Mouse (Mus musculus) liver, embryonic 14.5 days (tissue): ENCODE data around the gene Clec1b. TPM values are rescaled to one million over a fixed set of nuclear protein-coding genes. Genes with fewer than 3 reads are reported as not detected.

ENCODE experiments used
- ATAC-seq: fragments of 200-750 bp; cut with Nextera tagmentation; 2 replicates; pipeline ENCODE4 v1.8.0; 2017; ENCODE audit warnings: moderate number of reproducible peaks, mild to moderate bottlenecking, moderate library complexity; ENCODE audit not compliant: insufficient read depth
- DNase-seq, 3 experiments: peaks; one replicate each; pipeline ENCODE4 v3.0.0-alpha.2; 2012 to 2013; ENCODE audit warnings: low read depth in 3 of 3, low spot score in 3 of 3
- H3K27ac ChIP-seq: fragments of 300-500 bp; sonication (generic); 2 replicates; pipeline ENCODE4 v1.5.1; 2014; ENCODE audit warnings: moderate library complexity, mild to moderate bottlenecking, control low read depth, inconsistent platforms
- H3K27me3 ChIP-seq: fragments of 300-500 bp; sonication (generic); 2 replicates; pipeline ENCODE4 v1.6.1; 2014; ENCODE audit warnings: mild to moderate bottlenecking, low read length, moderate library complexity; ENCODE audit not compliant: control insufficient read depth, insufficient read depth
- H3K36me3 ChIP-seq: fragments of 300-500 bp; sonication (generic); replicated peaks from 2 replicates; pipeline ENCODE4 v1.6.1; 2014; ENCODE audit warnings: low read depth; ENCODE audit not compliant: control insufficient read depth, insufficient read depth
- H3K4me1 ChIP-seq, 2 experiments: fragments of 200-500 bp in 1 of 2; fragments of 300-500 bp in 1 of 2; sonication (generic) in 1 of 2; replicated peaks; 2 replicates each; pipeline ENCODE4 v1.6.1; 2012 to 2014; ENCODE audit warnings: antibody characterized with exemption in 1 of 2, inconsistent platforms in 1 of 2, low read length in 1 of 2; ENCODE audit not compliant: control insufficient read depth in 2 of 2, insufficient read depth in 2 of 2
- H3K4me2 ChIP-seq: fragments of 300-500 bp; sonication (generic); 2 replicates; pipeline ENCODE4 v1.6.1; 2014; ENCODE audit warnings: low read depth, mild to moderate bottlenecking, control low read depth, moderate library complexity
- H3K4me3 ChIP-seq, 2 experiments: fragments of 200-500 bp in 1 of 2; fragments of 300-500 bp in 1 of 2; sonication (generic) in 1 of 2; 2 replicates each; pipeline ENCODE4 v1.5.1; 2012 to 2014; ENCODE audit warnings: low read depth in 2 of 2, low read length in 2 of 2, mild to moderate bottlenecking in 2 of 2, control low read depth in 1 of 2, inconsistent platforms in 1 of 2, moderate library complexity in 1 of 2; ENCODE audit not compliant: insufficient read depth in 1 of 2
- H3K9ac ChIP-seq: fragments of 300-500 bp; sonication (generic); replicated peaks from 2 replicates; pipeline ENCODE4 v1.6.1; 2014; ENCODE audit warnings: mild to moderate bottlenecking, control low read depth, moderate library complexity
- H3K9me3 ChIP-seq: fragments of 300-500 bp; sonication (generic); 2 replicates; pipeline ENCODE4 v1.6.1; 2016; ENCODE audit warnings: low read length, mixed read lengths; ENCODE audit not compliant: control insufficient read depth
- CTCF ChIP-seq: IDR thresholded peaks from 2 replicates; pipeline ENCODE4 v1.5.1; 2016; ENCODE audit warnings: antibody characterized with exemption, low read depth, control low read depth
- EP300 ChIP-seq: IDR thresholded peaks from 2 replicates; pipeline ENCODE4 v1.6.1; 2016; ENCODE audit warnings: antibody characterized with exemption, low read depth
- WGBS: fragments of 180-500 bp; shearing (Covaris S2); extraction: QIAGEN DNeasy Blood & Tissue Kit; methylation state at CpG from one replicate; pipeline ENCODE4 v1.1.7; 2014; ENCODE audit not compliant: insufficient replicate concordance; 5-methylcytosine and 5-hydroxymethylcytosine counted together
- polyA plus RNA-seq, 2 experiments: library from polyadenylated mRNA; depleted of rRNA in 1 of 2; stranded (reverse) in 1 of 2; unstranded in 1 of 2; fragments of >200 nt; fragmentation: Nextera tagmentation in 1 of 2; extraction: Ambion mirVana in 1 of 2; gene quantifications; 2 replicates each; pipeline versions ENCODE4 v1.2.1 to v1.2.3; 2012 to 2014

Clec1b gene
- polyA plus RNA-seq, 2 experiments, result 12.5 to 23.3 TPM

DNA sequence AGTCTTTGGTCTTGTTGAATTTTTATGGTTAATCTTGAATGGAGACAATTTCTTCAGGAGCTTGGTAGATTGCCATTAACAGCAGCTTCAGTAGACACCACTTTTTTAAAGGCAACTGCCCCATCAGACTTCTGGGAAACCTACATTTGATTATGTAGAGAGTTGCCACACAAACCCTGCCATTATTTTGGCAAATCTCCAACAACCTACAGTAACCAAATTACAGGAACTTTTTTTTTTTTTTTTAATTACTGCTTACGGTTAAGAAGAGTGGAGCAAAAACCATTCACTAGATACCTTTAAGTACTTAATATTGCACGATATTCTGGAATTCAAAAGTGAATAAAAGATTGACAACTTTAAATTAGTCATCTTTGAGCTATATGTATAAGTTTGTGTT is 37.6 kb upstream of the Clec1b start:
- Histone ChIP-seq H3K4me2 (no peak overlapping the region), H3K9me3 (no peaks in the 10 kb centered on the region), H3K4me1 (no peaks in the 10 kb centered on the region), H3K27me3 (no peaks in the 10 kb centered on the region), H3K9ac (no peak overlapping the region), H3K27ac (no peak overlapping the region), H3K36me3 (no peaks in the 10 kb centered on the region), H3K4me3 (no peak overlapping the region)
- ATAC-seq (no peak), DNase-seq (no peak)
- WGBS, result 75% methylated on average over 2 of the region's 2 CpGs
- TF ChIP-seq CTCF, result no peak
- TF ChIP-seq EP300, result no peak

DNA sequence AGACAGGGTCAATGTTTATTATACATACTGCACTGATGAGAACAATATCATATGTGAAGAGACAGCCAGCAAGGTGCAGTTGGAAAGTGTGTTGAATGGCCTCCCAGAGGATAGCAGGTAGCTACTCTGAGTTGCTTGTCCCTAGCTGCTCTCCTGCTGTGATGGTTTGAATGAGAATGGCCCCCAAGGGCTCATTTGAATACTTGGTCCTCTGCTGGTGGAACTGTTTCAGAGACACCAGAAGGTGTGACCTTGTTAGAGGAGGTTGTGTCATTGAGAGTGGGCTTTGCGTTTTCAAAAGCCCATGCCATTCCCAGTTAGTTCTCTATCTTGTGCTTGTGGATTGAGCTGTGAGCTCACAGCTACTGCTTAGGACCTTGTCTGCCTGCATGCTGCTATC is 33.2 kb upstream of the Clec1b start:
- no peak overlapping the region for H3K9ac ChIP-seq
- no peak overlapping the region for H3K27ac ChIP-seq
- ATAC-seq (no peak), DNase-seq (no peak)
- H3K27me3 ChIP-seq, result no peaks in the 10 kb centered on the region
- H3K36me3 ChIP-seq, result no peaks in the 10 kb centered on the region
- 45% methylated on average over 1 of the region's 1 CpGs for WGBS
- TF ChIP-seq CTCF, result no peak
- no peak for TF ChIP-seq EP300
- no peaks in the 10 kb centered on the region for H3K9me3 ChIP-seq
- no peaks in the 10 kb centered on the region for H3K4me1 ChIP-seq
- no peak overlapping the region for H3K4me3 ChIP-seq
- no peak overlapping the region for H3K4me2 ChIP-seq

DNA sequence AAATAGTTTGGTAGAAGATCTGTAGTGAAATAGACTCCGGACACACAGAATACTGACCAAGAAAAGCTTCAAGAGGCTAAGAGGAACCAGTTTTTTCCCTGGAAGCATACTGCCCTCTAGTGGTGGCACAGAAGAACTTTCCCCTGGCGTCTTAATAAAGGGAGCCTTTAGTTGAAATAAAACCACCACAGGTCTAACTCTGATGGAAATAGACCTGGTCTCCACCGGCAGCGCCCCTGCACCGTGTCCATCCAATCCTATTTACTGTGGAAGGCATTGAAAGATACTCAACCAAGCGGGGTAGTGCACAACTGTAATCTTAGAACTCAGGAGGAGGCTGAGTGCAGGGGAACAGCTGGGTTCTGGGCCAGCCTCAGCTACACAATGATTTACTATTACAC is 31.1 kb upstream of the Clec1b start:
- ATAC-seq (no peak), DNase-seq (peak; percentile 16 to 32 (median 18))
- no peak overlapping the region for H3K27ac ChIP-seq

DNA sequence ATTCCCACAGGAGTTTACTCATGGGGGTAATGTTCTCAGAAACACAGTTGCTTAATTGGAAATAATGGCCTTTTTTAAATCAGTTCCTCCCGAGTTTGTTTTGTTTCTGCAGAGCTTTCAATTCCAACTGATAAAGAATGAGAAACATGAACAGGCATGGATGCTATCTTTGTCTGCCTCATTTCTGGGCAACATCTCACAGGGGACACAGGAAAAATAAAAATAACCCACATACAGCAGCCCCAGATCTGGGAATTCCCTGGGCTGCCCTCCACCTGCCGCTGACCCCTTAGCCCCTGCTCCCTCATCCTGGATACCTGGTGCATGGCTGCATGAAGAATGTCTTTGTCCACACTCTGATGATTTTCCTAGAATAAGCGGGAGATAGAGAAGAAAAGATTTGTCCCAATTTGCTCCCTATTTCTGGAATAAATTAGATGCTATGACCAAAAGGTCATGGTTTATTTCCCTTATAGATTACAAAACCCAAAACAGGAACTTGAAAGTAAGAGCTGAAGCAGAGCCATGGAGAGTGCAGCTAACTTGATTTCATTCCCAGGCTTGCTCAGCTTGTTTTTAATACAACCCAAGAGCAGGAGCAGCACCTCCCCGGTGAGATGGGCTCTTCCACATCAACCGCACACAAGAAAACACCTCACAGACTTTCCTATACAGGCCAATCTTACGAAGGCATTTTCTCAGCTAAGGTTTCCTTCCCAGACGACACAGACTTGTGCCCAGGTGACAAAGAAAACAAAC is 27.5 kb upstream of the Clec1b start:
- Histone ChIP-seq H3K27me3 (no peaks in the 10 kb centered on the region), H3K9ac (no peak overlapping the region), H3K36me3 (no peaks in the 10 kb centered on the region), H3K4me3 (no peak overlapping the region), H3K4me1 (no peaks in the 10 kb centered on the region), H3K9me3 (no peaks in the 10 kb centered on the region), H3K4me2 (no peak overlapping the region), H3K27ac (no peak overlapping the region)
- TF ChIP-seq CTCF (no peak), EP300 (no peak)
- WGBS, result 49% methylated on average over 7 of the region's 7 CpGs
- DNase-seq, result no peak
- no peak for ATAC-seq

More for the DNA sequence above, 31.1 kb upstream of the Clec1b start:
- Histone ChIP-seq H3K27me3 (no peaks in the 10 kb centered on the region), H3K9ac (no peak overlapping the region), H3K36me3 (no peaks in the 10 kb centered on the region), H3K4me2 (no peak overlapping the region), H3K4me3 (no peak overlapping the region), H3K9me3 (no peaks in the 10 kb centered on the region), H3K4me1 (no peaks in the 10 kb centered on the region)
- no peak for TF ChIP-seq EP300
- peak; percentile 79 for TF ChIP-seq CTCF
- 7% methylated on average over 6 of the region's 6 CpGs for WGBS

DNA sequence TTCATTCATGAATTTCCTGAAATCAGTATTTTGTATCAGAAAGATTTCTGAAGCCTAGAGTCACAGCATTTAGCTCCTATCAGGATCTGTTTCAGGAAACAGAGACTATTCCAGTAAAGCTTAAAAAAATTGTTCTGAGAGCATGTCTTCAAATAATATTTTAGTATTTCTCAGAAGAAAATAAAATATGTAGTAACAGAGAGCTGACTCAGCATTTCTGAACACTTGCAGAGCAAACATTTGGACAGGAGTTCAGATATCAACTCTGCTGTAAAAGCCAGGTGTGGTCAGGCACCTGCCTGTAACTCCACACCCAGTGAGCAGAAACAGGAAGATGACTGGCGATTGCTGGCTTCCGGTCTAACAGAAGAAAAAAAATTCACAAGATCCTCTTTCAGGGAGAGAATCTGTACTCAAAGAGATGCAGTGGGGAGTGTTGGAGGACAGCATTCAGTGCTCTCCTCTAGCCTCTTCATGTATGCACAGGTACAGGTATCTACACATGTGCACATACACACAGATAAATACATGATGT is 22.1 kb upstream of the Clec1b start:
- Histone ChIP-seq H3K27ac (no peak overlapping the region), H3K4me1 (no peaks in the 10 kb centered on the region), H3K4me3 (no peak overlapping the region), H3K36me3 (no peaks in the 10 kb centered on the region), H3K4me2 (no peak overlapping the region), H3K9me3 (no peaks in the 10 kb centered on the region), H3K9ac (no peak overlapping the region), H3K27me3 (no peaks in the 10 kb centered on the region)
- no peak for ATAC-seq
- 18% methylated on average over 2 of the region's 2 CpGs for WGBS
- TF ChIP-seq CTCF, result no peak
- DNase-seq, result no peak
